7 mouse cellular contexts compared by ENCODE assay signal in the genomic region with DNA sequence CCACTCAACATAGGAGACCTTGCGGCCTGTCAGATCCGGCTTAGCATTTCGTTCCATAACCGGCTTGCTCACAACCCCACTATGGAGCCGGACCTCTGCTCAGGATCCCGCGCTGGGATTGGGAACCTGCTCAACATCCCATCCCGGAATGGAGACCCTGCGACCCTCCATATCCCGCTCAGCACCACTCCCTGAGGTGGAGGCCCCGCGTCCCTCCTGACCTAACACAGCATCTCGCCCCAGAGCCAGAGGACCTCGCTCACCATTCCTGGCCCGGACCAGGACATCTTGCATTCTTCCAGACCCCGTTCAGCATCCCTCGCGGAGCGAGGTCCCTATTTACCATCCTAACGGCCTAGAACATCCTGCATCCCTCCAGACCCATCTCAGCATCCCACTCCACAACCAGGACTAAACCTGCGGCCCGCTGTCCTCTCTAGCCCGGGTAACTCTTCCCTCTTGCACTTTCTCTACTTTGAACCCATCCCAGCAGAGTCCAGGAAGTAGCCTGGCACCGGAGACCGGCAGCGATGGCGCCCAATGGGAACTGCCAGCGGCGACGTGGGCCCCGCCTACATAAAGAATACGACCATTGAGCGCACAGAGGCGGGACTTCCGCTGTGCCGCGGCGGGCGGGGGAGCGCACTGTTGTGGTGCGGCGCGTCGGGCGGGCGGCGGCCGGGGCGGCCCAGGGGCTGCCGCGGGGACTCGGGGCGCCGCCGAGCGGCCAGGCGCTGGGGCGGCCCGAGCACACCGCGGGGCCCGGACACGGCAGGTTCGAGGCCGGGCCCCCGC. TPM values are rescaled to one million over a fixed set of nuclear protein-coding genes. Genes with fewer than 3 reads are reported as not detected.
DNase-seq lines count a peak whose midpoint lies in the region; ATAC-seq lines count a peak whose summit lies in the region.

A gene (plus strand): TSS at position 667 of the 795 bp plus-strand sequence.

- H3K27me3 ChIP-seq in embryonic facial prominence, embryonic 11.5 days (ENCODE audit: control insufficient read depth, insufficient read depth, low read length) = no peaks in the 10 kb centered on the region
- H3K27me3 ChIP-seq in limb, embryonic 11.5 days (ENCODE audit: control insufficient read depth, insufficient read depth, low read length) = no peaks in the 10 kb centered on the region
- H3K27me3 ChIP-seq in midbrain, embryonic 14.5 days (ENCODE audit: control insufficient read depth, insufficient read depth, low read length) = no peaks in the 10 kb centered on the region

- H3K4me1 ChIP-seq in embryonic facial prominence, embryonic 11.5 days (ENCODE audit: control insufficient read depth, insufficient read depth, low read length) = no peaks in the 10 kb centered on the region
- H3K4me1 ChIP-seq in limb, embryonic 11.5 days (ENCODE audit: control insufficient read depth, insufficient read depth, low read length) = peaks cover 17% of the 10 kb centered on the region
- peaks cover 19% of the 10 kb centered on the region for H3K4me1 ChIP-seq in midbrain, embryonic 14.5 days (ENCODE audit: control insufficient read depth, insufficient read depth, low read length)

- under 1% methylated on average over 66 of the region's 66 CpGs for WGBS in embryonic facial prominence, embryonic 11.5 days
- under 1% methylated on average over 62 of the region's 66 CpGs for WGBS in limb, embryonic 11.5 days
- WGBS in midbrain, embryonic 14.5 days = under 1% methylated on average over 66 of the region's 66 CpGs

- peak; percentile 96 for ATAC-seq in embryonic facial prominence, embryonic 11.5 days (replicated peaks; ENCODE audit: insufficient number of reproducible peaks, low FRiP score, low TSS enrichment, low read depth)
- ATAC-seq in limb, embryonic 11.5 days (ENCODE audit: insufficient number of reproducible peaks, low FRiP score, low TSS enrichment, low read depth) = peak; percentile 93
- ATAC-seq in midbrain, embryonic 14.5 days (ENCODE audit: low FRiP score, low TSS enrichment) = peak; percentile 97

- H3K9ac ChIP-seq in embryonic facial prominence, embryonic 11.5 days (replicated peaks; ENCODE audit: low read length) = peak within 1 kb of the TSS; percentile 92
- H3K9ac ChIP-seq in limb, embryonic 11.5 days (ENCODE audit: low read length) = peak within 1 kb of the TSS; percentile 87
- H3K9ac ChIP-seq in midbrain, embryonic 14.5 days (replicated peaks; ENCODE audit: low read length) = peak within 1 kb of the TSS; percentile 86

- H3K36me3 ChIP-seq in embryonic facial prominence, embryonic 11.5 days (replicated peaks; ENCODE audit: control insufficient read depth, insufficient read depth, low read depth, low read length) = no peaks in the 10 kb centered on the region
- peaks cover 2% of the 10 kb centered on the region; the same call in 1 of the 2 replicates for H3K36me3 ChIP-seq in limb, embryonic 11.5 days (ENCODE audit: control insufficient read depth, insufficient read depth, low read length)
- 0 out of 2 replicates have a peak, but pooled peaks cover under 1% of the 10 kb centered on the region for H3K36me3 ChIP-seq in midbrain, embryonic 14.5 days (ENCODE audit: control insufficient read depth, insufficient read depth, low read length)

- H3K9me3 ChIP-seq in embryonic facial prominence, embryonic 11.5 days (replicated peaks; ENCODE audit: control insufficient read depth, low read length) = no peaks in the 10 kb centered on the region
- H3K9me3 ChIP-seq in limb, embryonic 11.5 days (ENCODE audit: control insufficient read depth, low read length) = no peaks in the 10 kb centered on the region
- H3K9me3 ChIP-seq in midbrain, embryonic 14.5 days (ENCODE audit: control insufficient read depth, low read length) = no peaks in the 10 kb centered on the region

- peak within 1 kb of the TSS; percentile 97 for H3K4me2 ChIP-seq in embryonic facial prominence, embryonic 11.5 days (ENCODE audit: low read depth, low read length)
- peak within 1 kb of the TSS; percentile 99 for H3K4me2 ChIP-seq in limb, embryonic 11.5 days (ENCODE audit: low read depth, severe bottlenecking)
- peak within 1 kb of the TSS; percentile 95 for H3K4me2 ChIP-seq in midbrain, embryonic 14.5 days (ENCODE audit: low read length)

- peak within 1 kb of the TSS; percentile 98 for H3K4me3 ChIP-seq in embryonic facial prominence, embryonic 11.5 days (ENCODE audit: low read depth, low read length)
- peak within 1 kb of the TSS; percentile 92 for H3K4me3 ChIP-seq in limb, embryonic 11.5 days (ENCODE audit: low read depth, low read length)
- peak within 1 kb of the TSS; percentile 94 for H3K4me3 ChIP-seq in midbrain, embryonic 14.5 days (replicated peaks; ENCODE audit: low read depth, low read length)

- peak within 1 kb of the TSS; percentile 59; the same call in 1 of the 2 replicates for H3K27ac ChIP-seq in embryonic facial prominence, embryonic 11.5 days (replicated peaks; ENCODE audit: low read depth, low read length)
- H3K27ac ChIP-seq in limb, embryonic 11.5 days (replicated peaks; ENCODE audit: low read depth, low read length) = no peak within 1 kb of the TSS; the same call in 1 of the 2 replicates
- peak within 1 kb of the TSS; percentile 73 for H3K27ac ChIP-seq in midbrain, embryonic 14.5 days (replicated peaks; ENCODE audit: low read depth, low read length)

- DNase-seq in adrenal gland, postnatal 14 days = peak; percentile 98
- DNase-seq in embryonic facial prominence, embryonic 11.5 days (ENCODE audit: low spot score) = peak; percentile 97
- peak; percentile 100 for DNase-seq in heart, adult 11 months
- DNase-seq in kidney, adult 18-20 months = peak; percentile 99
- DNase-seq in limb, embryonic 11.5 days (ENCODE audit: low spot score) = peak; percentile 97
- peak; percentile 99 for DNase-seq in midbrain, embryonic 14.5 days
- DNase-seq in spleen, adult 18-20 months = peak; percentile 94 to 97

RNA-seq across cellular contexts. Expression of the gene that starts here (rescaled TPM):
- total RNA-seq in adrenal gland, postnatal 14 days (2021) = 47.2 and 48.8 TPM in 2 replicates
- 15.0 and 16.2 TPM in 2 replicates for polyA plus RNA-seq in embryonic facial prominence, embryonic 11.5 days (2014; fragmentation: Nextera tagmentation; extraction: Ambion mirVana)
- 14.1 and 15.2 TPM in 2 replicates for polyA plus RNA-seq in limb, embryonic 11.5 days (2014; fragmentation: Nextera tagmentation; extraction: Ambion mirVana)
- 12.0 and 13.1 TPM in 2 replicates for polyA plus RNA-seq in midbrain, embryonic 14.5 days (2014; fragmentation: Nextera tagmentation; extraction: Ambion mirVana)
